Mouse (Mus musculus) ES-E14 (cell line): ENCODE data around the gene Tpp2.

Source experiments
- CHD2 ChIP-seq: IDR thresholded peaks from 2 replicates; pipeline ENCODE4 v1.6.1; 2014; ENCODE audit warnings: mild to moderate bottlenecking, low read depth, low read length, inconsistent platforms
- HCFC1 ChIP-seq: IDR thresholded peaks from 2 replicates; pipeline ENCODE4 v1.6.1; 2012; ENCODE audit warnings: low read length, inconsistent platforms, borderline replicate concordance; ENCODE audit not compliant: insufficient read depth
- MAFK ChIP-seq: IDR thresholded peaks from 2 replicates; pipeline ENCODE4 v1.6.1; 2014; ENCODE audit warnings: mild to moderate bottlenecking, low read depth, low read length, inconsistent platforms; ENCODE audit not compliant: insufficient read depth

- no peak for TF ChIP-seq CHD2
- TF ChIP-seq MAFK = no peak
- TF ChIP-seq HCFC1 = no peak
These were observed 113.1 kb downstream of the Tpp2 start for GRCm38 (mm10) chr1:44046556-44046955.
